Mouse (Mus musculus) megakaryocyte-erythroid progenitor cell, adult 5-6 weeks (primary cell): ENCODE measurements around the gene Tagln. TPM values are rescaled to one million over a fixed set of nuclear protein-coding genes. Genes with fewer than 3 reads are reported as not detected.

Experiments used
- ATAC-seq: replicated peaks from 2 replicates; pipeline ENCODE4 v1.8.0; 2016; ENCODE audit warnings: mild to moderate bottlenecking, inconsistent platforms; ENCODE audit not compliant: severe bottlenecking, poor library complexity, low FRiP score, low TSS enrichment
- total RNA-seq, 2 experiments: library from RNA; stranded (forward) in 1 of 2; stranded (reverse) in 1 of 2; fragments of 200-1000, 215-1000 nt in 1 of 2; fragments of >200 nt in 1 of 2; fragmentation: Nextera tagmentation in 1 of 2; gene quantifications; 2 replicates each; pipeline ENCODE4 v1.2.3; 2014 to 2017

The Tagln gene
- total RNA-seq, 2 experiments from 2014 or later, result not detected

- ATAC-seq, result no peak
Measured at GRCm38 (mm10) chr9:45952057-45952456, 16.2 kb upstream of the Tagln start.

- ATAC-seq, result no peak
Measured at GRCm38 (mm10) chr9:45946872-45947183, 11.0 kb upstream of the Tagln start.

DNA sequence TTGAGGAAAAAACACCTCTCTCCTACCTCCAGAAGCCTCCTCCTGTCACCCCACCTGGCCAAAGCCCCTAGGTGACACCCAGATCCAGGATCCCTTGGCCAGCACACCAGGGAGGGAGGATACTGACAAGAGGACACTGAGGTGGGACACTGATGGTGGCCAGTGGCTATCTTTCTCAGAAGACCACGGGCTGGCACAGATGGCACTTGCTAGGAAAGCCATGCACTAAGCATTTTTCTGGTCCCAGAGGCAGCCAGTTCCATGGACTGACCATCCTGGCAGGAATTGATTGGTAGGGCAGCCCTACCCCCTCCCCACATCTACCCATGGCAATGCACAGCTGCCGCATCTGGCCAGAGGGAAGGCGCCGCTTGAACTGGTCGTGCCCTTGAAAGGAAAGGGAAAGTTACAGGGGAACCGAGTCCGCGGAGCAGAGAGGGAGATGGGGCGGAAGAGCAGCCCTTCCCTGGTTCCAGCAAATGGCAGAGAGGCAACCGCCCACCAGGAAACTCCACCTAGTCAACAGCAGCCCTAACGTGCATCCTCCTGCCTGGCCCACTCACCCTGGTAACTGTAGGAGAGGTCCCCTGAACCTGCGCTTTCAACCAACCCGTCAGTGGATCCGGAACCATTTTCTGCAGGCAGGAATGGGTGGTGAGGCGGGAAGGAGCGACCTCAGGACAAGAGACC lies 10.5 kb upstream of the Tagln start:
- no peak for ATAC-seq

DNA sequence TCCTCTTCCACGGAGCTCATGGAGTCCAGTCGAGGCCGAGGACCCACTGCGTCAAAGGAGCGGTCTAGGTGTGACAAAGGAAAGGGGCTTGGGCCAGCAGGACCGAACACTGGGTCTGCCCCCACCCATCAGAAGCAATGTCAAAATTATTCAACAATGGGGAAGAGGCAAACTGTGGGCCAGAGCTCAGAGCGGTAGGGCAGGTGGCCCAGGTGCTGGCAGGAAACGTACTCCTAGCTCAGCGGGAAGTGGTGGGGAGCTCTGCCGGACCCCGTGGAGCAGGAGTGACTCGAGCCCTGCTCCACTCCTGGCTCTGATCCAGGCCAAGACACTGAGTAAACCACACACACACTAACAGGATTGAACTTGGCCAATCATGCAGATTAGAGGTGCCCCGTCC lies 9.9 kb upstream of the Tagln start:
- ATAC-seq, result no peak

DNA sequence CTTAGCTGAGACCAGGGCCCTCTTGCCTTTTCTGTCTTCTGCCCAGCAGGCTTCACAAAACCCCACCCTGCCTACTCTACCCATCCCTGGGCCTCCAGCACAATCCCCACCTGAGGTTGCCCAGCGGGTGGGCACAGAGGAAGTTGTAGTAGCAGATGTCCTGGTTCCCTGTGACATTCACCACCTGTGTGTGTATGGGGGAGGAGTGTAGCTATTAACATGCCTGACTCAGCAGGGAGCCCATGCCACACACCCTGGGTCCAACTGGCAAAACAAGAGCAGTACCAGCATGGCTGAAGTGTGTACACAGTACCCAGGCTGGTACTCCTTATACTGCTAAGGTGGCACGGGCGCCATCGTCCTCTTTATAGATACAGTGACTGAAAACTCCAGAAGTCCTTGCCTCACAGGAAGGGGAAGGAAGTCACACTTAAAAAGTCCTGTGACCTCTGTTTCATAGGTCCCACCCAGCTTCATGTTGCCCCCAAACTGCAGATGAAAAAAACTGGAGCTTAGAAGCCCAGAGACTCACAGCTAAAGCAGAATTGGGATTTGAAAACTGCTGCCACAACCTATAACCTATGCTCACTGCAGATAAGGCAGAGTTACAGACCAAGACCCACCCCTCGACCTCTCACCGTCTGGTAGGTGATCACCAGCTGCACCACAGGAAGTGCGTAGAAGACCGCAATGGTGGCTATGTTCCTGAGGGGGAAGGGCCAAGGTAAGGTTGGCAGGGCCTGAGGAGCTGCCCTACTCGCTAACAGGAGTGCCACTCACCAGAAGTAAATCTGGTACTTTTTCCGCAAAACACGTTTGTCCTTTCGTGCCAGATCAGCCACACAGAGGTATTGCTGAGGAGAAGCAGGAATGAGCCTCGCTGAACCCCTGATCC lies 8.9 kb upstream of the Tagln start:
- ATAC-seq, result peak; percentile 66

DNA sequence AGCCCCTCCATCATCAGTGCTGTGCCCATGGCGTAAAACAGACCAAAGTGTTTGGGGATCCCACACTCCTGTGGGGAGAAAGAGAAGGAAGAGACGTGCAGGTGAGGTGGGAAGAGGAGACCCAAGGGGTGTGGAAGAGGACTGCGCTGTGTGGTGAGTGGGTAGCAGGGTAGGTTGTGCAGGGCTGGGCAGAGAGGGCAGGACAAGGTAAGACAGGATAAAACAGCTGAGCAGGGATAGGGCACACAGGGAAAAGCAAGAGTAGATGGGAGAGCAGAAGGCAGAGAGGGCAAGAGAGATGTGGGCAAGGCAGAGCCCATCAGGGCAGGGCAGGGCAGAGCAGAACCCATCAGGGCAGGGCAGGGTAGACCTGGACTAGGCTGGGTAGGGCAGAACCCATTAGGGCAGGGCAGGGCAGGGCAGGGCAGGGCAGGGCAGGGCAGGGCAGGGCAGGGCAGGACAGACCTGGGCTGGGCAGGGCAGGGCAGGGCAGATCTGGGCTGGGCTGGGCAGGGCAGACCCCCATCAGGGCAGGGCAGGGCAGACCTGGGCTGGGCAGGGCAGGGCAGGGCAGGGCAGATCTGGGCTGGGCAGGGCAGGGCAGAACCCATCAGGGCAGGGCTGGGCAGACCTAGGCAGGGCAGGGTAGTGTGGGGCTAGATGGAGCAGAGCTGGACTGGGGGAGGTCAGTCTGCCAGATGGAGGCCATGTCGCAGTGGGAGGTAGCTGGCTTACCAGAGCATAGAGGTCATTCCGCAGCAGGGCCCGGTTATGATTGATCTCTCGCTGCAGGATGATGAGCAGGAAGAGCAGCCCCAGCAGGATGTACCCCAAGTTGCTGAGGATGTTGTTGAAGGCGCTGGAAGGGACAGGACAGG lies 8.0 kb upstream of the Tagln start:
- no peak for ATAC-seq

GRCm38 (mm10) chr9:45942916-45943315 lies 7.1 kb upstream of the Tagln start:
- ATAC-seq, result no peak

- ATAC-seq, result no peak
Measured at GRCm38 (mm10) chr9:45942464-45942863, 6.6 kb upstream of the Tagln start.

- ATAC-seq, result peak; percentile 38; the same call in 1 of the 2 replicates
Measured at GRCm38 (mm10) chr9:45941329-45941888, 5.6 kb upstream of the Tagln start.

- no peak for ATAC-seq
Measured at GRCm38 (mm10) chr9:45939794-45940193, 3.9 kb upstream of the Tagln start.

- no peak for ATAC-seq
Measured at GRCm38 (mm10) chr9:45938952-45939637, 3.2 kb upstream of the Tagln start.

GRCm38 (mm10) chr9:45938088-45938487 lies 2.2 kb upstream of the Tagln start:
- no peak for ATAC-seq

DNA sequence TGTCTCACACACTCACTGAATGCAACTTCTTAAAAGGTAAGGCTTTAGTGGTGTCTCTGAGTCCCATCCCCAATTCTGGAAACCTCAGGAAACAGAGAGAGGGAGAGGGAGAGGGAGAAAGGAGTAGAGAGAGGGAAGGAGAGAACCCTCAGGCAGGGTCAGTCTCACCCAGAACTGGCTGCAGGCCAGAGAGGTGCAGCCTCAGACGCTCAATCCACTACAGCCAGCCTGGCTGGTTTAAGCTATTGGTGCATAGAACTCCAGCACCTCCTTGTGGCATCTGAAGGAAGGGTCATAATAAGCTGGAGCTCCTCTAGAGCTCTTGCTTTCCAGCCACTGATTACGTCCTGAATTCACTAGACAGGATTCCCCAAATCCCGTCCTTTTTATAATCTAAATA lies 1.0 kb upstream of the Tagln start:
- ATAC-seq, result peak; percentile 73

GRCm38 (mm10) chr9:45932571-45933415 lies 3.1 kb downstream of the Tagln start:
- no peak for ATAC-seq

GRCm38 (mm10) chr9:45931958-45932357 lies 3.9 kb downstream of the Tagln start:
- ATAC-seq, result no peak

- ATAC-seq, result no peak
Measured at GRCm38 (mm10) chr9:45929285-45929684, 6.6 kb downstream of the Tagln start.

DNA sequence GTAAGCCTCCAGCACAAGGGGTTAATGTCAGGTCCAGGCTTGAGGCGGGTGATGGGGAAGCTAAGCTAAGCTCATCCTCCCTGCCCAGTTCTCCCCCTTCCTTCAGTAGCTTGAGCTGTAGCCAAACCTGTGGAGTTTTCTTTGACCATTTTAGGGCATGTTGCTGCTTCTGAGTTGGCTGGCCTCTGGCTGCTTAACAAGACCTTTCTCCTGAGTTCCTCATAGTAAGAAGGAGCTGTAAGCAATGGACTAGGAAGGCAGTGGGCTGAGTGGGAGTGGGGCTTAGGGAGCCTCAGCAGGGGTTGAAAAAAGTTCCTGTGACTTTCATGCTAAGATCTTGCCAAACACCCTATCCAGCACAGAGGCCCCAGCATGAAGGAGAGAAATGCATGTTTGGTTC lies 16.0 kb downstream of the Tagln start:
- no peak for ATAC-seq
